Mouse (Mus musculus) monocyte, adult 2 months (primary cell): ENCODE results near the gene Ccdc177.

Experiments used
- DNase-seq, 2 experiments: peaks; one replicate each; pipeline ENCODE4 v3.0.0; 2022; ENCODE audit warnings: low spot score in 2 of 2, low read depth in 1 of 2

Gene Ccdc177

DNA sequence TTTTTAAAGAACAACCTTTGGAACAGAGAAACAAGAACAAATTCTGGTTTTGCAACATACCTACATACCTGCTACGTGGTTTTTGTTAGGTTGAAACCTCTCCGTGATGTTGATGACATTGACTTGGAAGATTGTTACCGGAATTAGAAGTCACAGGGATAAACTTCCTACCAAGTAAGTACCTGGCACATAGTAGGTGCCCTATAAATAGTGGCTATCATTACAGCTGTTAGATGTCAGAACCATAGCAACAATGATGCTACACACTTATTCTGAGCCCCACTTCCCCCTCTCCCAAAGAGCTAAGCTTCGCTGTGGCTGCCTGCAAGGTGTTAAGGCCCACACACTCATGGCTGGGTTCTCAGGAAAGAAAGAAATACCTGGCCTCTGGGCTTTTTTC lies 25.1 kb upstream of the Ccdc177 start:
- DNase-seq, result no peak

DNA sequence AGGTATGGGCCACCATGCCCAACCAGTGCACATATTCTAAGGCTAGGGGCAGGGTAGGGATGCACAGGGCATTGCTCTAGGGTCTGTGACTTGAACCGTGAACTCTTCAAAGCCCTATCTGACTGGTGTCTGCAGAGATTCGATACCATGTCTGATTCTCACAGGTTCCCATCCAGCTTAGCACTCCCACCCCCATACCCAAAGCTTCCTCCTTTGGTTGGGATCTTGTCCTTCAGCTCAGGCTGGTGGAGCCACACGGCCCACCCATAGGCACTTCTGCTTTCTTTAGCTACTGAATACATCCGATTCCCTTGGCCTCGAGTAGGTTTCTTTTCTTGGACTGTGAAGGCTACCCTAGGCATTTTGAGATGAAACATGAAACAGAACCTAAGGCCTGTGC lies 24.5 kb upstream of the Ccdc177 start:
- DNase-seq, result peak; percentile 38 to 42

DNA sequence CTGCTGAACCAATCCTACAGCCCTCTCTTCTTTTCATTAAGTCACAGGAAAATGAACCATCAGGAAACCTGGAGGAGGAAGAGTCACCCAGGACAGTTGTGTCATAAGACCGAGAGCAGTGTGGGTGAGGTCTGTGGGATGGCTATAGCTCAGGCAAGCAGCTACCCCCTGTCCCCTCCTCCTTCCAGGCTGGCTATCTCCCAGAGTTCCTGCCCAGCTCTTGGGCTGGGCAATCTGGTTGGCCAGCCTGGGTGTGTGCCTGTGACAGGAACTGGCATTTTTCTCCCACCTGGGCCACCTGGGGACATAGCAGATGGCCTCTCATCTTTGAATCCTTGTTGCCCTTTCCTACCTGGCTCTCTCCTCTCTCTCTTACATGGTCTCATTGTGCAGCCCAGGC lies 23.4 kb upstream of the Ccdc177 start:
- no peak for DNase-seq

DNA sequence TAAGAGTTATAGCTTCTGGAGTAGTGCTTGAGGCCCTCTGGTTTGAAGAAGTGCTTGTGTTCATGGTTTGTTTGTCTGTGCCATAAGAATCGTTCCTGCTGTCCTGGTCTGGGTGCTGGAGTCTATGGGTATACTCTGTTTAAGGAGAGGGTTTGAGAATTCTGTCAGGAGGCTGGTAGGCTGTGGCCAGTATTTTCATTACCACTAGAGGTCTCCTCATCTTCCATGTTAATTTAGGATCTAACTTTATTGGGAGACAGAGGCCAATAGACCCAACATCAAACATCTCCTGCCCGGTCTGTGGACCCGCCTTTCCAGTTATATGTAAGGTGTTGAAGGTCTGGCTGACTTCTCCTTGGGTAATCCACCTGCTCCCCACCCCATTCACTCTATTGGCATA lies 22.4 kb upstream of the Ccdc177 start:
- DNase-seq, result no peak

DNA sequence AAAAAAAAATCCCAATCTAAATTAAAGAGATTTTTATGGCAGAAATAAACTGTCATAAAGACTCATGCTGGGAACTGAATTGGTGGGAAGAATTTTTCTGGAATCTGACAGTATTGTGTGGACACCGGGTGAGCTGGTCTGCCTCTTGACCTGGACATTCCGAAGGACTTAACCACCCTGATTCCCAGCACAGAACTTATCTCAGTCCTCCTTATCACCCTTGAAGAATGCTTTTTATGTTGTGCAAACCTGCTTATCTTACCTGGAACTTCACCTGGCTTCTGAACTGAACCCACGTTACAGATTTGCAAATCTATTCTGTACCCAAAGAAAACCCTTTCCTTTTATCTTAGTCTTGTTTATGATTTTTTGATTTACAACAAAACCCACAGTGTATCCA lies 21.7 kb upstream of the Ccdc177 start:
- DNase-seq, result no peak

DNA sequence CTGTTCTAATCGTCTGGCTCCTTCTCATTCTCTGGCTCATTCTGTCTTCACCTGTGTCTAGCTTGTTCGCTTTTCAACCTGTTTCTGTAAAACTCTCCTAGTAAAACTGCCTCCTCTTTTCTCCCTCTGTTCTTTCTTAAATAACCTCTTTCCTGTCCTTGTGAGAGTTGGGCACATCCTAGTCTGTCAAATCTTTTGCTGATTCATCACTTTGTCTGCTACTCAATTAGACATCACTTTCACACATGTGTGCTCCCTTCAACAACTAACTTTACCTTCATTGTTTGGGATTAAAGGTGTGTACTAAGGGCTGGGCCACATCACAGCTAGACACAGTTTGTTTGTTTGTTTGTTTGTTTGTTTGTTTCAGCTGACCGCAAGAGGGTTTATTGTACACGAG lies 19.3 kb upstream of the Ccdc177 start:
- DNase-seq, result no peak

DNA sequence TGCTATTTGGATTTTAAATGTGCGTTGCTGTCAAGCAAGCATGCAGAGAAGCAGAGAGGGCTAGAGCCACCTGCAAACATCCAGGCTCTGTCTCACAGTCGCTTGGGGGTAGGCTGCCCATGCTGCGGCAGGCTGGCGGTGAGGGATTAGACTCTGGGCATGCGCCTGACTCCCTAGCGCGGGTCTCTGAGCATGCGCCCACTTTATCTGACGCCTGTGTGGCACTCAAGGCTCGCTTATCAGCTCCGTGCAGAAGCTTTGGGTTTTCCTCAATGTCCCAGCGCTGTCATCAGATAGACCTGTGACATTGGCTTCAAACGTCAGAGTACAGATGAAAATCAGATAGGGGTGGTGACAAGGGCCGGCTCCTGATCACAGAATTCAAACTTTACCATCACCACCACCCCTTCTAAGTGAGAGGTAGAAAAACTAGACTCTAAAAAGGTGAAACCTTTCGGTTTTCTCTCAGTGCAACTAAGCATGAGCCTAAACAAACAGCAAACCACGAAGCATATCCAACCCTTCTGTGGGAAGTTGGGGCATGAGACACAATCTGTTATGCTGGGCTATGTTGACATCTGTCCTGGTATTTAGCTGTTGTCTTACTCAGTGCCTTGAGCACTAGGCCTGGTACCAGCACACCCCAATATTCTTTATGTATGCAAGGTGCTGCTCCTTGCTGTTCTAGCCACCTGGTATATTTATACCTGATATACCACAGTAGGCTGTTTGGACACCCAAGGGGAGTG lies 17.9 kb upstream of the Ccdc177 start:
- no peak for DNase-seq

DNA sequence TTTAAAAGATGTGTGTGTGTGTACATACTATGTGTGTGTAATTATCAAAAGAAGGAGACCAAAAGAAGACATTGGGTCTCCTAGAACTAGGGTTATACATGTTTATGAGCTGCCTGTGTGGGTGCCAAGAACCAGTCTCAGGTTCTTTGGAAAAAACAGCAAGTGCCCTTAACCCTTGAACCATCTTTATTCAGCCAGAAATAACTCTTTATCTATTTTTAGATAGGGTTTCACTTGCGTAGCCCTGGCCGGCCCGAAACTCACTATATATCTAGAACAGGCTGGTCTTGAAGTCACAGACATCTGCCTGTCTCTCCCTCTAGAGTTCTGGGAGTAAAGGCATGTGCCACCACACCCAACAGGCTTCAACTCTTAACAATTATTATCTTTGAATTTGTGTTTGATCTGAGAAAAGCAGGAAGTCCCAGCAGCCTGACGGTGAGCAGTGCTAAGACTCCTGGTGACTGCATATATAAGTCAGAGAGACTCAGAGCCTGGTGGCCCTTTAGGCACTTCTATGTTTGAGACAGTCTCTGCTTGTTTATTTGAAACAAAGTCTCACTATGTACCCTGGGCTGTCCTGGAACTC lies 15.7 kb upstream of the Ccdc177 start:
- DNase-seq, result no peak

DNA sequence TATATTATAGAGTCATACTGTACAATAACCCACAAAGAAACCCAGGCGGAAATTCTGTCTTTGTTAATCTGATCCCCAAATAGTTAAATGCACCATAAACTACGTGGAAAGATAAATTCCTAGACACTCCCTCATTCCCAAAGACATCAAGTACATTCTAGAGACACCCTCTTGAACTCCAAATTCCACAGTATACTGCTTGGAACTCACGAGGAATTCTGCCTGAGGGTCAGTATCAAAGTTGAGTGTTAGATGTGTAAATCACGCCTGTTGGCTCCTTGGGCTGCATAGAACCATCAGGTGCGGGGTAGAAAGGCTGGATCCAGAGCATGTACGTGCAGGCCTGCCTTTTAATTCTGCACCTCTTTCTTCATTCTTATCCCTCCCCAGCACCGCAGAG lies 14.3 kb upstream of the Ccdc177 start:
- DNase-seq, result no peak

DNA sequence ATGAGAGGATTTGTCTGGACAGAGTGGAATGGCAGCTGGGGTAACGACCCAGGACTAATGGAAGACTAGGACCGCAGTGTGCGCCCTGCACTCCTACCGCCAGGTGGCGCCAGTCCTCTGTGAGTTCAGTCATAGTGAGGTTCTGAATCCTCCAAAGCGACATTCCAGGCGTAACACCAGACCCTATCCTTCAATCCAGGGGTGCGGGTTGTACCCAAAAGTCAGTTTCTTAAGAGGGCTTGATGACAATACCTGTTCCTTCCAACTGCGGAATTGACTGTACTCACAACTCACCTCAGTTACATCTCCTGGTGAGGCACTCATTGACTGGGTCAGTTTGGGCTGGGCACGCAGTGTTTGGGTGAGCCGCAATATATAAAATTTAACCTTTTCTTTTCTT lies 9.2 kb upstream of the Ccdc177 start:
- peak in 1 of 2 experiments; percentile 45 for DNase-seq

DNA sequence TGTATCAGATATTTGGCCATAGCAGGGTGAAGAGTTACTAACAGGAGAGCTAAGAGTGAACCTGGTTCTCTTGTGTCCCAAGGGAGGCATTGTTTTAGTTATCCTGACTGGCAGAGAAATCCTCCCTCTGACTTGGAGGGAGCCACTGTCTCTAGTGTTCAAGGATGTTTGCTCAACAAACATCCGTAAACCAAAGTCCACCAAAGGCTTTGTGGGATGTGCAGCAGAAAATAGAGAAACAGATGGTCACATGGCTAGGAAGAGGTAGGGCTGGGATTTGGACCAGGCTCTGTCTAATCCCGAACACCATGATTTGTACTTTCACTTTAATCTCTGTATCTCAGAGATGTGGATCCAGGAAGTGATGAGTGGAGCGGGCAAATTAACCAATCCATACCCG lies 3.6 kb upstream of the Ccdc177 start:
- no peak for DNase-seq

DNA sequence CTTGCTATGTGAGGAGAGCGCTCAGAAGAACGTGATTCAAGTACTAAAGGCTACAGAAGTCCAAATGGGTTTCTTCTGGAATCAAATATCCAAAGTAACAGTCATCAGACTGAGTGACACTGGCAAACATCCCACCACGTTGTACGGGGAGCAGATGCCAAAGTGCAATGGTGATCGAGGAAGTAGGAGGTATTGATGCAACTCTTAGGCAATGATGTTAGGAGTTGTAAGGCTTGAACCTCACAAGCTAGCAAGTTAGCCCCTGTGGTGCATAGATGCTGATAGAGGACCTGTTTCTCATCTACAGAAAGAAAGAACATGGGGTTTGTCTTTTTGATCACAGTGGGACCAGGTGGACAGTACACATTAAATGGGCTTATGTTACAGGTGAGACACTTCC lies 2.5 kb upstream of the Ccdc177 start:
- DNase-seq, result no peak

DNA sequence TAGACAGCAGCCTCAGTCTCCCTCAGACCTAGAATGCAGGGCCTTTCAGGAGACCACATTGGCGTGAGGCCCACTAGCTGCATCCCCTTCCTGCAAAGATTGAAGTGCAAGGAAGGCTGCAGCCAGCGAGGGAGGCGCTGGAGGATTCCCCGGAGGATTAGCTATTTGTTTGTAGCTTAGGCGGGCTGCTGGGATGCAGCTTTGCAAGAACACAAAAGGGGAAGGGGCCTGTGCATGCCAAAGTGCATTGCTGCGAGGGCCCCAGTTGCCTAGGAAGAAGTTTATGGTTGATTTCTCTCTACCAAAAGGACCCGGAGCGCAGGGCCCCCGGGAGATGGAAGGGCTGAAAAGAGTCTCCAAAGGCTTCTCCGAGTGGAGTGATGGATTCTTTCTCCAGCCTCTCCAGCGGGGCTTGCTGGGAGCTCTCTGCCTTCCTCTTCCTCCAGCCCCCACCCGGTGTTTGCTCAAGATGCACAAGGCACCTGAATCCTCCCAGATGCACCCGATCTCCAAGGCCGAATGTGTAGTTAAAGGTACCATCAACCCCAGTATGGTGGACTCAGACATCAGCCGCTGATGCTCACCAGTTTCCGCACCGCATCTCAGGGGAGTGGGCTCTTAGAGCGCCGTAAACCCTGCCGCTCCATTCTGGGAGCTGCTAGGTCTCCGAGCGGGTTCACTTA lies 633 bp downstream of the Ccdc177 start:
- DNase-seq, result no peak

DNA sequence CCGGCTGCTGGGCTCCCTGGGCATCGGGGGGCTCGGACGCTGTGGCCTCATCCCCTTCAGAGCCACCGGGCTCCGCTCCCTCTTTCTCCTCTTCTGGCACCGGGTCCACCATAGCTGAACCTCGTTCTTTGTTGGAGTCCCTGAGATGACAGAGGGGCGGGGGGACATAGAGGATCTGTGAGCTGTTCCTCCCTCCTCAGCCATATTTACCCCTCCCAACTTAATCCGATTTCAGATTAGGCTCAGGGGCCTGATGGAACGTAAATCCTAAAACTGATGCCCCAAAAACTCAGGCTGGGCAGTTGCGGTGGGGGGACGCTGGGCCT lies 1.1 kb downstream of the Ccdc177 start:
- no peak for DNase-seq

DNA sequence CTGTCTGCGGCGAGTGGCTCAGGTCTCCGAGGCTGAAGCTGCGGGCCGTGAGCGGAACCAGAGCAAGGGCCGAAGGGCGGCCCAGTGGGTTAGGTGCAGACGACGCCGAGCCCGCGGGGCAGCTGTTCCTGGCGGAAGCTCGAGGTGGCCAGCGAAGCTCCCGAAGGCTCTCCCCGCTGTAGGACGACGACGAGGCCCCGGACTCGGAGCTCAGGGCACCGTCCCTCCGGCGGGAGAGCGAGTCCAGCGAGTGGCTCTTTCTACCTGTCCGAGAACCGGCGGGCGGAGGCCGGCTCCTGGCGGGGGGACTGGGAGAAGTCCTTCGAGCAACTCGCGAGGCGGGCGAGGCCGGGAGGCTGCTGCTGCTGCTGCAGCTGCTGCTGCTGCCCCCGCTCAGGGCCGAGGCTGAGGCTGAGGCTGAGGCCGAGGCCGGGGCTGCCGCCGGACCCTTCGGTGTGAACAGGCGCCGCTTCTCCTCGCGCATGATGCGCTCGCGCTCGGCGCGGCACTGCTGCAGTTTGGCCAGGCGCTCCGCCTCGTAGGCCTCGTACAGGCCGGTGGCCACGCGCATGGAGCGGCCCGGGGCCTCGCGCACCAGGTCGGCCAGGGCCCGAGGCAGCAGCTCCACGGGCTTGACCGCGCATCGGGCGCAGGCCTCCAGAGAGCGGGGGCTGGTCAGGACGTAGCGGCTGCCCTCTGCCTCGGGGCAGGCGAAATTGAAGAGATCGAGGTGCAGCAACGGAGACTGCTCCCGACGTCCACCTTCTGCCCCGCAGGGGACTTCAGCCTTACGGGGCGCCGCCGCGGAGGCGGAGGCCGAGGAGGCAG lies 1.7 kb downstream of the Ccdc177 start:
- DNase-seq, result no peak

DNA sequence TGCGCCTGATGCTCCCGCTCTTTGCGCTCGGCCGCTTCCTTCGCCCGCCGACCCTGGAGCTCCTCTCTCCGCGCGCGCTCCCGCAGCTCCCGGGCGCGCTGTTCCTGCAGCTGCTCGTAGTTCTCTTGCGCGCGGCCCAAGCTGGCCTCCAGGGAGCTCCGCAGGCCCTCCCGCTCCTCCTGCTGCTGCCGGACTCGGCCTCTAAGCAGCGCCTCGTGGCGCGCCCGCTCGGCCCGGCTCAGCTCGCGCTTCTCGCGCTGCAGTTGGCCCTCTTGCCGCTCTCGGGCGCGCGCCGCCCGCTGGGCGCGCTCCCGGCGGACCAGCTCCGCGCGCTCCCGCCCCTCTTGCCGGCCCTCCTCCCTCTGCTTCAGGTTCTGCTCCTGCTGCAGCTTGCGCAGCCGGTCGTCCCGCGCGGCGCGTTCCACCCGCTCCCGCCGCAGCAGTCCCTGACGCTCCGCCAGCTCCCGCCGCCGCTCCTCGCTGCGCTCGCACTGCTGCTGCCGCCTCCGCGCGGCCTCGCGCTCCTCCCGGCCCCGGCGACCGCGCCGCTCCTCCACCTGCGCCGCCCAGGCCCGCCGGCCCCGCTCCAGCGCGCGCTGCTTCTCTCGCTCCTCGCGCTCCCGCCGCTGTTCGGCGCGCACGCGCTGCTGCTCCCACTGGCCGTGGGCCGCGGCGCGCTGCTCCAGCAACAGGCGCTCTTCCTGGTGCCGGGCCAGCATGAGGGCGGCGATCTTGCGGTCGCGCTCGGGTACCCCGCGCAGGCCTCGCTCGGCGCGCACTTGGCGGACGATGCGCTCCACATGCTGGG lies 2.5 kb downstream of the Ccdc177 start:
- DNase-seq, result peak in 1 of 2 experiments; percentile 2

DNA sequence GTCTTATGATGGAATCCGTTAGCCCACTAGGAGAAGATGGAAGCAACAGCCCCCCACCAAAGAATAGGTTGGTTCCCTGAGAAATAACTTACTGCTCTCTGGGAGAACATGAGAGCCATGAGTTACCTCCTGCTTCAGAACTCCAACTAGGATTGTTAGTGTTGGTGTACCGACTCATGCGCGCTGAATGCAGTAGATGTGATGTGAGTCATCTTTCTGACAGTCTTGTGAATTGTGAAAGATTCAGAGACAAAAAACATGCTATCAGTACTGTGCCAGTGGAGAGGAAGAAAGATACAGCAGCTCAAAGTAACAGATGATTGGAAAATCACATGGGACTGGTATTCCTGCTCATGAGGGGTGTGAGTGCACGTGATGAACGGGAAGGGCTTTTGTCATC lies 8.9 kb downstream of the Ccdc177 start:
- DNase-seq, result no peak

DNA sequence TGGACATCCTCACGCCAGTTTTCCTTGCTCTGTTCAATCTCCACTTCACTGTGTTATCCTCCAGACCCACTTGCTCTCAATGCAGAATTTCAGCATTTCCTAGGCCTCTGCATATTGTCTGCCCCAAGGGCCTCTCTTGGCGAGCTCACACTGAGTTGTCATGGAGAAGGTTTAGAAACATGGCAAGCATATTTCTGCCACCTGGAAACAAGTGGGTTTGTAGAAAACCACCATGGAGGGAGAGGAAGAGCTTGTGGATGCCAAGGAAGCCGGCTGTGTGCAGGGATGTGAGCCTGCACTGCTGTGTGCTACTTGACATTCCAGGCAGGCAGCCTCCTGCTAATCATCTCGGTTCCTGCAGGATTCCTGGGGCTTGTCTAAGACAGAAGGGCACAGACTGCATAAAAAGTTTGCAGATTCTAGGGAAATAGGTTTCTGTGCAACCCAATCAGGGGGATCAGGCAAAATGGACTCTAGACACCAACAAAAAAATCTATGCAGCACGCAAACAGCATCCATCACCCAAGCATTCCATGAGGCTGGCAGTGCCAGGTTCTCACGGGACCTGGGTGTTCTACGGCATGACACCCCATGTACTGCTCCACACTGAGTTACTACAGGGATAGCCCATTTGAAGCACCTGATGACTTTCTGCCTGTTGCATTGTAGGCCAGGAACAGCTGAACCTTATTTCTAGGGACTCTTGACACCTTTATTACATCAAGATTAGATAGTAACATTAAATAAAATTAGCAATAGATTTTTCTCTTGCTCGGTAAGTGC lies 14.3 kb downstream of the Ccdc177 start:
- no peak for DNase-seq

DNA sequence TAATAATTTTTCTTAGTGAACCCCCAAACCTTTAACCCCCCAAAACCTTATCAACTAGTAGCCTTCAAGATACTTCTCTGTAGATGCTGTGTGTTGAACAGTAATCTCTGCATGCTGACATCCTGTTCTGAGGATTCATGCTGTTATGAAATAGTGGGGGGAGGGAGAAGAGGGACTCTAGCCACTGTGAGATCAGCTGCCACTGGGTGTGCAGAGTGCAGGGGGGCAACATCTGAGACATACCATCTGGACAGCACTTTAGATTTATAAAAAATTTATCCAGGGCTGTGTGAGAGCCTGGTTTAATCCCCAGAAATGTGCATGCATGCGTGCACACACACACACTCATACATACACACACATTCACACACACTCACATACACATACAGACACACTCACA lies 15.9 kb downstream of the Ccdc177 start:
- DNase-seq, result no peak

DNA sequence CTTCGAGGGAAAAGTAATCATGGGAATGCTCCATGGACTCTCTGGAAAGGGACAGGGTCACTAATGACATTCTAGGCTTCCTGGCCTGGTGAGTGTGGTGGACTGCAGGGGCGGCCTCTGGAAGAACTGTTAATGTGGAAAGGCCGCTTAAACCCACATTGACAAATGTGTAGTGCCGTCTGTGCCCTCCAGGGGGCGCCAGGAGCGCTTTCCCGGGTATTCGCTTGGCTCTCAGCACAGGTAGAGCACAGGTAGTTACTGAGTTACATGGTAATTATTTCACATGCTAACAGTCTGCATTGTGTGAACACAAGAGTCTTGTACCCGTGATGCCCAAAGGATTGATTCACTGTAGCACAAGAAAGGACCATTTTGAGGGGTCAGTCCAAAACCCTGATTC lies 21.0 kb downstream of the Ccdc177 start:
- DNase-seq, result no peak
